Mouse (Mus musculus): ENCODE data around the gene Elmod3.

DNA sequence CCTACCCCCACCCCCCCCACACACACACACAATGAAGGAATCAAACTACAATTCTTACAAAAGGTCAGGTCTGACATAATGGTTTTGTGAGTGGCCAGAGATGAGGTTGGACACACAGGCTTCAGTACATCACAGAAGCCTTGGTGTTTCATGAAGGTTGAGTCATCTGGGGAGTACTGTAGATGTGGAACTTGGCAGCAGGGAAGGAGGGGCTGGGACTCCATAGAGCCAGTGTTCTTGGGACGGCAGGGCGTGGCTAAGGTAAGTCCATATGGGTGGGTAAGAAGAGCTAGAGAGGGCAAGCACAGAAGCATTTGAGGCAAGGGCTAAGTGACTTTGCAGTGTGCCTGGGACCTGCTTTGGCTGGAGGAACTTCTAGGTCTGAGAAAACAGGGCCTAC is 5.9 kb upstream of the Elmod3 start:
- no peak for TF ChIP-seq POLR2A (IDR thresholded peaks at IDR 0.05; ENCODE audit: borderline replicate concordance, insufficient read depth, low read length)
- no peak for TF ChIP-seq CTCF (IDR thresholded peaks at IDR 0.05; ENCODE audit: borderline replicate concordance, insufficient read depth, low read depth, low read length)

Measured in cerebellum, adult 2 months (tissue).